Mouse (Mus musculus): ENCODE results near the gene Ascc3.

DNA sequence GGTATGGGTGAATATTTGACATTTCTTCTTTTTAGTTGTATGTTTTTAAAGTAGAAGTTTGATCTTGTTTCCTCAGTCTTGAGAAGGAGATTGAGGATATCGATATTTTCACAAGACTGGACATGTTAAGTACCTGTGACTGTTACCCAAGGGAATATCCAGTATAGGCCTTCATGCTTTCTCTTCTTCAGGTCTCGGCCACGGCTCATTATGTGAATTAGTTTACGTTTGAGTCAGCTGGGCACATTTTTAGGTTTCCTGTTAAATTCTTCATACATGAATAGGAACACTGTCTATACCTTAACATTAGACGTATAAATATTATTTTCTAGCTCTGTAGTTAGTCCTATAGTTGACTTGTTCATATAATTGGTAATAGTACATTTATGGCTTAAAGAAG, 12.4 kb downstream of the Ascc3 start:
- TF ChIP-seq PAX5 (IDR thresholded peaks at IDR 0.05; ENCODE audit: low read length) = no peak
- no peak for TF ChIP-seq MAX (IDR thresholded peaks at IDR 0.05; ENCODE audit: low read length)
- no peak for TF ChIP-seq TCF12 (IDR thresholded peaks at IDR 0.05; ENCODE audit: low read depth, low read length)
- TF ChIP-seq RCOR1 (conservative IDR thresholded peaks at IDR 0.05; ENCODE audit: low read depth, low read length) = no peak
- no peak for TF ChIP-seq NELFE (IDR thresholded peaks at IDR 0.05; ENCODE audit: low read depth, low read length)

All from CH12.LX (cell line).